Mouse (Mus musculus): Measurements from ENCODE around the gene Tradd.

- TF ChIP-seq CTCF (conservative IDR thresholded peaks at IDR 0.05; ENCODE audit: low read length) (no peak), NANOG (IDR thresholded peaks at IDR 0.05; ENCODE audit: borderline replicate concordance, low read length) (no peak)
Observed at GRCm38 (mm10) chr8:105310118-105310517, 45.7 kb upstream of the Tradd start.
